Mouse (Mus musculus) thymus, postnatal 0 days (tissue): Measurements from ENCODE around the gene Selenof. TPM values are rescaled to one million over a fixed set of nuclear protein-coding genes. Genes with fewer than 3 reads are reported as not detected.

Experiments used
- DNase-seq: peaks from one replicate; pipeline ENCODE4 v3.0.0-alpha.2; 2015; ENCODE audit warnings: low spot score
- polyA plus RNA-seq: library from polyadenylated mRNA; unstranded; fragments of >200 nt; fragmentation: Nextera tagmentation; extraction: Ambion mirVana; gene quantifications from 2 replicates; pipeline ENCODE4 v1.2.1, GENCODE M21; 2015

The Selenof gene
- polyA plus RNA-seq, 1 experiment from 2014 or later = 519 TPM

GRCm38 (mm10) chr3:144597790-144598467 lies 27.8 kb downstream of the Selenof start:
- no peak for DNase-seq

GRCm38 (mm10) chr3:144602413-144602812 lies 32.3 kb downstream of the Selenof start:
- DNase-seq = no peak

GRCm38 (mm10) chr3:144602819-144603218 lies 32.7 kb downstream of the Selenof start:
- no peak for DNase-seq

GRCm38 (mm10) chr3:144603558-144603957 lies 33.5 kb downstream of the Selenof start:
- no peak for DNase-seq

GRCm38 (mm10) chr3:144604205-144604604 lies 34.1 kb downstream of the Selenof start:
- DNase-seq = no peak

GRCm38 (mm10) chr3:144605811-144606210 lies 35.7 kb downstream of the Selenof start:
- peak; percentile 57 for DNase-seq

GRCm38 (mm10) chr3:144606449-144606848 lies 36.3 kb downstream of the Selenof start:
- DNase-seq = no peak

GRCm38 (mm10) chr3:144608090-144608489 lies 38.0 kb downstream of the Selenof start:
- no peak for DNase-seq

- no peak for DNase-seq
These were observed 40.7 kb downstream of the Selenof start for GRCm38 (mm10) chr3:144610759-144611158.

GRCm38 (mm10) chr3:144611626-144612271 lies 41.6 kb downstream of the Selenof start:
- DNase-seq = no peak

- no peak for DNase-seq
These were observed 42.3 kb downstream of the Selenof start for GRCm38 (mm10) chr3:144612382-144612781.

- no peak for DNase-seq
These were observed 44.2 kb downstream of the Selenof start for GRCm38 (mm10) chr3:144614277-144614676.

GRCm38 (mm10) chr3:144614698-144615097 lies 44.6 kb downstream of the Selenof start:
- DNase-seq = no peak

GRCm38 (mm10) chr3:144615459-144615858 lies 45.4 kb downstream of the Selenof start:
- no peak for DNase-seq

GRCm38 (mm10) chr3:144616654-144617425 lies 46.7 kb downstream of the Selenof start:
- peak; percentile 67 for DNase-seq

GRCm38 (mm10) chr3:144617633-144618180 lies 47.6 kb downstream of the Selenof start:
- no peak for DNase-seq

- no peak for DNase-seq
These were observed 53.0 kb downstream of the Selenof start for GRCm38 (mm10) chr3:144622930-144623612.

- DNase-seq = no peak
These were observed 55.6 kb downstream of the Selenof start for GRCm38 (mm10) chr3:144625691-144626090.

- DNase-seq = peak; percentile 26
These were observed 58.2 kb downstream of the Selenof start for GRCm38 (mm10) chr3:144628005-144628914.

- no peak for DNase-seq
These were observed 58.8 kb downstream of the Selenof start for GRCm38 (mm10) chr3:144628915-144629230.
